Mouse (Mus musculus) heart, embryonic 11.5 days (tissue): ENCODE measurements at regions not wholly inside any gene's neighbourhood (a gene's known extent, or its start where the extent isn't known, plus 50 kb on each side); places are given as distances from the start of the nearest gene placed in this dataset.

ENCODE experiments used
- ATAC-seq: fragments of 200-750 bp; cut with Nextera tagmentation; replicated peaks from 2 replicates; pipeline ENCODE4 v1.8.0; 2017; ENCODE audit warnings: moderate library complexity; ENCODE audit not compliant: insufficient number of reproducible peaks, low FRiP score, low TSS enrichment
- H3K27ac ChIP-seq: fragments of 300-500 bp; sonication (generic); 2 replicates; pipeline ENCODE4 v1.5.1; 2014; ENCODE audit warnings: mild to moderate bottlenecking, low read depth, low read length
- H3K27me3 ChIP-seq: fragments of 300-500 bp; sonication (generic); 2 replicates; pipeline ENCODE4 v1.6.1; 2014; ENCODE audit warnings: mild to moderate bottlenecking, low read length, mixed read lengths; ENCODE audit not compliant: control insufficient read depth, insufficient read depth
- H3K36me3 ChIP-seq: fragments of 300-500 bp; sonication (generic); 2 replicates; pipeline ENCODE4 v1.6.1; 2014; ENCODE audit warnings: mild to moderate bottlenecking, low read length, moderate library complexity, mixed read lengths; ENCODE audit not compliant: control insufficient read depth, insufficient read depth
- H3K4me1 ChIP-seq: fragments of 300-500 bp; sonication (generic); 2 replicates; pipeline ENCODE4 v1.6.1; 2014; ENCODE audit warnings: low read length; ENCODE audit not compliant: control insufficient read depth, insufficient read depth
- H3K4me2 ChIP-seq: fragments of 300-500 bp; sonication (generic); 2 replicates; pipeline ENCODE4 v1.6.1; 2014; ENCODE audit warnings: mild to moderate bottlenecking, moderate library complexity
- H3K4me3 ChIP-seq: fragments of 300-500 bp; sonication (generic); 2 replicates; pipeline ENCODE4 v1.5.1; 2014; ENCODE audit warnings: low read depth, low read length
- H3K9ac ChIP-seq: fragments of 300-500 bp; sonication (generic); 2 replicates; pipeline ENCODE4 v1.6.1; 2014; ENCODE audit warnings: mild to moderate bottlenecking, low read depth, low read length, moderate library complexity
- H3K9me3 ChIP-seq: fragments of 300-500 bp; sonication (generic); replicated peaks from 2 replicates; pipeline ENCODE4 v1.6.1; 2016; ENCODE audit warnings: low read length; ENCODE audit not compliant: control insufficient read depth
- WGBS: fragments of 180-500 bp; shearing (Covaris S2); extraction: QIAGEN DNeasy Blood & Tissue Kit; methylation state at CpG from one replicate; pipeline ENCODE4 v1.1.7; 2014; ENCODE audit not compliant: insufficient replicate concordance; 5-methylcytosine and 5-hydroxymethylcytosine counted together

- Histone ChIP-seq H3K27me3 (no peaks in the 10 kb centered on the region), H3K9ac (no peak overlapping the region), H3K36me3 (no peaks in the 10 kb centered on the region), H3K9me3 (no peaks in the 10 kb centered on the region), H3K4me2 (no peak overlapping the region), H3K4me1 (no peaks in the 10 kb centered on the region), H3K4me3 (no peak overlapping the region), H3K27ac (no peak overlapping the region)
- no peak for ATAC-seq
- WGBS = 72% methylated on average over 8 of the region's 8 CpGs
These were observed 341.1 kb upstream of the Kif2a start for GRCm38 (mm10) chr13:107362806-107363687.

DNA sequence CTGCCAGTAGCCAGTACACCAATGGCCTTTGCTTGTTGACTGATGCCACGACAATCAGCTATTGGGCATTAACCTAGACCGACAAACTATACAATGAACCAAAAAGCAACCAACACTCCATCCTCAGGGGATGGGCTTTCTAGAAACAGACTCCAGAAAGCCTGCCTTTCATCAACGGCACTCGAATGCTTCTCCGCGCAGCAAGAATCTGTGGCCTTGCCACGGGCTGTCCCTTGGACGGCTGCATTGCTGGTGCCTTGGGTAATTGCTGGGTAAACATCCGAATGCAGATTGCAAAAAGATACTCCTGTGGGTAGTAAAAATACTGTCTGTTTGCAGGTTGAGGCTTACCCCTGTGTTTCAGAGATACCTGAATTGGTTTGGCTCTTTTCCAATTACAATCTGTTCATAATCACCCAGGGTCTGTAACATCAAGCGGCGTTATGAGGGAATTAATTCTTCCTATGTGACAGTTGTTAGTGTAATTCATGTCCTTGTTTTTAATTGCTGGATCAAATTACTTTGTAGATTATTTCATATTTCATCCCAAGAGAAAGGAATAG, 319.0 kb upstream of the Kif2a start:
- Histone ChIP-seq H3K27ac (no peak overlapping the region), H3K4me3 (no peak overlapping the region), H3K27me3 (no peaks in the 10 kb centered on the region), H3K9me3 (no peaks in the 10 kb centered on the region), H3K4me1 (no peaks in the 10 kb centered on the region), H3K4me2 (no peak overlapping the region), H3K36me3 (no peaks in the 10 kb centered on the region), H3K9ac (no peak overlapping the region)
- 72% methylated on average over 11 of the region's 11 CpGs for WGBS
- no peak for ATAC-seq

DNA sequence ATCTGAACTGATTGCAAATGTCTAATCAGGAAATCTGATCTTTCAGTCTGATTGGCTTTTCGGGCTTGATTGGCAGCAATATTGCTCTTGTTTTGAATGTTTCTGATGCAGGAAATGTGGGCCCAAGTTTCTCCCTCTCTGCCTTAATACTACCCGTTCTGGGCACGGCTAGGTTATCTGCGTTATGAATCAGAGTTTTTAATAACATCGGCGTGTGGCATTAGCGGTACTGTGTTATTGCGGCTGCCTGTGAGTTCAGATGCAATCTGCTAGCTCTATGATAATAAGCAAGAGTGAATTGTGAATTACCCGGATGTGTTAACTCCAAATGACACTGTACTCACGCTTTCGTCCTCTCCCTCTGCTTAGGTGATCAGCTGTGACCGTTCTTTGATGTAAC, 316.2 kb upstream of the Kif2a start:
- Histone ChIP-seq H3K9me3 (no peaks in the 10 kb centered on the region), H3K4me1 (no peaks in the 10 kb centered on the region), H3K4me2 (no peak overlapping the region), H3K4me3 (no peak overlapping the region), H3K27me3 (no peaks in the 10 kb centered on the region), H3K27ac (no peak overlapping the region), H3K9ac (no peak overlapping the region), H3K36me3 (no peaks in the 10 kb centered on the region)
- 86% methylated on average over 12 of the region's 12 CpGs for whole genome bisulfite sequencing
- ATAC-seq = no peak

DNA sequence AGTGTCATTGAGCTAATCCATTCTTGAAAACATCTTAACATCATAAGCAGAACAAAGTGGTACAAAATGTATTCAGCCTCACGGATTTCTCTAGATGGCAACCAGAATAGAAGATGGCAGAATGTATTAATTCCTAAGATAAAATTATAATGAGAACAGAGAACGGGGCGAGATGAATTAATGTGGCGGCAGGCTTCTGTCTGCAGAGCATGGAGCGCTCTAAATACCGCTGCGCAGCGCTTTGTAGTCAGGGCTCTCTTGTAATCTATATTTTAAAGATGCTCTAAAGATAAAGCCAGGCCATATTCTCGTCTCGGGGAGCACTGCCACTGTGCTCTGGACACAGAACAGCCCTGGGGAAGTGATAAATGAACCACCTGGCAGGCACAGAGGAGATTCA, 315.2 kb upstream of the Kif2a start:
- no peak overlapping the region for H3K27ac ChIP-seq
- 74% methylated on average over 10 of the region's 10 CpGs for WGBS
- H3K4me2 ChIP-seq = no peak overlapping the region
- no peaks in the 10 kb centered on the region for H3K9me3 ChIP-seq
- H3K9ac ChIP-seq = no peak overlapping the region
- no peaks in the 10 kb centered on the region for H3K27me3 ChIP-seq
- no peak for ATAC-seq
- H3K4me1 ChIP-seq = no peaks in the 10 kb centered on the region
- H3K36me3 ChIP-seq = no peaks in the 10 kb centered on the region
- no peak overlapping the region for H3K4me3 ChIP-seq

GRCm38 (mm10) chr13:107329348-107329747, 307.4 kb upstream of the Kif2a start:
- WGBS = 66% methylated on average over 5 of the region's 5 CpGs
- Histone ChIP-seq H3K9me3 (no peaks in the 10 kb centered on the region), H3K9ac (no peak overlapping the region), H3K36me3 (no peaks in the 10 kb centered on the region), H3K4me3 (no peak overlapping the region), H3K27me3 (no peaks in the 10 kb centered on the region), H3K4me2 (no peak overlapping the region), H3K4me1 (no peaks in the 10 kb centered on the region), H3K27ac (no peak overlapping the region)
- no peak for ATAC-seq

- H3K27me3 ChIP-seq = no peaks in the 10 kb centered on the region
- 53% methylated on average over 3 of the region's 3 CpGs for WGBS
- ATAC-seq = no peak
- no peaks in the 10 kb centered on the region for H3K36me3 ChIP-seq
- H3K9me3 ChIP-seq = no peaks in the 10 kb centered on the region
- H3K4me2 ChIP-seq = no peak overlapping the region
- no peak overlapping the region for H3K9ac ChIP-seq
- no peak overlapping the region for H3K4me3 ChIP-seq
- H3K27ac ChIP-seq = no peak overlapping the region
- H3K4me1 ChIP-seq = no peaks in the 10 kb centered on the region
These were observed 304.0 kb upstream of the Kif2a start for GRCm38 (mm10) chr13:107325707-107326495.

GRCm38 (mm10) chr13:107314746-107315145, 292.8 kb upstream of the Kif2a start:
- no peak overlapping the region for H3K9ac ChIP-seq
- no peaks in the 10 kb centered on the region for H3K36me3 ChIP-seq
- ATAC-seq = no peak
- WGBS = 87% methylated on average over 7 of the region's 7 CpGs
- H3K4me1 ChIP-seq = no peaks in the 10 kb centered on the region
- no peak overlapping the region for H3K4me3 ChIP-seq
- no peak overlapping the region for H3K4me2 ChIP-seq
- H3K27ac ChIP-seq = no peak overlapping the region
- no peaks in the 10 kb centered on the region for H3K9me3 ChIP-seq
- H3K27me3 ChIP-seq = no peaks in the 10 kb centered on the region

GRCm38 (mm10) chr13:107308958-107309639, 287.2 kb upstream of the Kif2a start:
- Histone ChIP-seq H3K4me3 (no peak overlapping the region), H3K4me2 (no peak overlapping the region), H3K36me3 (no peaks in the 10 kb centered on the region), H3K9ac (no peak overlapping the region), H3K9me3 (no peaks in the 10 kb centered on the region), H3K27me3 (no peaks in the 10 kb centered on the region), H3K27ac (no peak overlapping the region), H3K4me1 (no peaks in the 10 kb centered on the region)
- WGBS = 72% methylated on average over 6 of the region's 6 CpGs
- no peak for ATAC-seq
